Mouse (Mus musculus): ENCODE data around the gene Myocd.

DNA sequence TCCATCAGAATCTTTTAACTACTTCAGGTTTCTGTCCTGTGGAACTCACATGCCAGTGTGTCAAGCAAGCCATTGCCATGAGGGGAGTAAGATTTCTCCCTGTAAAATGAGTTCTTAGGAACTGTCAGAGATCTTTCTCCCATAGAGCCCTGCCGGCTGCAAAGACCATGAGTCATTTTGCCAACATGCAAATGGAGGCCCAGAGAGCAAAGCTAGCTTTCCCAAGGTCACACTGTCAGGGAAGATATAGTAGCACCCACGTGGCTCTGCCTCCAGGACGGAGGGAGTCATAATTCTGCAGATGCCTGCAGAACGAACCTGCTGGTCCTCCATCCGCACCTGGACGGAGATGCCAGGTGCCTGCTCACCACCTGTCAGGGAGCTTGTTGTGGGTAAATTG, 6.3 kb downstream of the Myocd start:
- TF ChIP-seq CTCF (IDR thresholded peaks at IDR 0.05; ENCODE audit: insufficient read depth, low read depth, low read length) (no peak), POLR2A (IDR thresholded peaks at IDR 0.05; ENCODE audit: insufficient read depth, low read depth, low read length) (no peak)

All from olfactory bulb, adult 2 months (tissue).